Mouse (Mus musculus): Measurements from ENCODE around the gene Gm13305.
"Not testable (repeated sequence)": the region's sequence is repeated elsewhere in the genome, so short reads cannot be mapped to it uniquely, and the experiment has no call there.

Gm13305 gene

DNA sequence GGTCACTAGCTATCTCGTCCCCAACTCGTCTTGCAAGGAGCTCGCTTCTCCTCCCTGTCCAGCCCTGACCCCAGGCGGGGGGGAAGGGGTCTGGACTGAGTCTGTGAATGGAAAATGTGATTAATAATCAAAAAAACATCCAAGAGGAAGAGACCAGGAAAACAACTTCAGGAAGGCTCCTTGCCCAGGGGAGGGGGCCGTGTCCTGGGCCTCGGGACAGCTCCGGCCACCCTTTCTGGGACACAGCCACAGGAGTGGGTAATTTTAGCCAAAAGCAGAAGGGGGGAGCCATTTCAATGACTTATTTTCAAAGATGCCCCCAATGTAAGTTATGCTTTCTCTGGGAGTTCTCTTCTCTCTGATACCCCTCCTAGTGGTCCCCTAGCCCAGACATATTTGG, at the start of gene Gm13305:
Gene Gm13305, minus strand, starts transcription at position 101 of the 400 bp plus-strand sequence.
- DNase-seq (ENCODE audit: low read depth, low spot score): not testable (repeated sequence)

DNA sequence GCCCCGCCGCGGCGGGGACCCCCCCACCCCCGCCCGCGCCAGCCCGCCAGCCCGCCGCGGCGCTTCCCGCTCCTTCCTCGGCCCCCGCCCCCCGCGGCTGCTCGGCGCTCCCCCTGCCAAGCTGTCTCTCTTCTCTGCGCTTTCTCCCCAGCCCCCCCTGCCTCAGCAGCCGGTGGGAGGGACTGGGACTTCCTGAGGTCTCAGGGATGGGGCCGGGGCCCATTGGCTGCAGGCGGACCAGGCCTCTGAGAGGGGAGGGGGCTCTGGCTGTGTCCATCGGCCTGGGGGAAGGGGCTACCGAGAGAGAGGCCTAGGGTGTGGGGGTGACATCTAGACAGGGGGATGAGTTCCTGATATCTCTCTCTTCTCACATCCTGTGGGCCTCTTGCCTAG, 16.6 kb upstream of the Gm13305 start:
- DNase-seq (ENCODE audit: low read depth, low spot score): not testable (repeated sequence)

DNA sequence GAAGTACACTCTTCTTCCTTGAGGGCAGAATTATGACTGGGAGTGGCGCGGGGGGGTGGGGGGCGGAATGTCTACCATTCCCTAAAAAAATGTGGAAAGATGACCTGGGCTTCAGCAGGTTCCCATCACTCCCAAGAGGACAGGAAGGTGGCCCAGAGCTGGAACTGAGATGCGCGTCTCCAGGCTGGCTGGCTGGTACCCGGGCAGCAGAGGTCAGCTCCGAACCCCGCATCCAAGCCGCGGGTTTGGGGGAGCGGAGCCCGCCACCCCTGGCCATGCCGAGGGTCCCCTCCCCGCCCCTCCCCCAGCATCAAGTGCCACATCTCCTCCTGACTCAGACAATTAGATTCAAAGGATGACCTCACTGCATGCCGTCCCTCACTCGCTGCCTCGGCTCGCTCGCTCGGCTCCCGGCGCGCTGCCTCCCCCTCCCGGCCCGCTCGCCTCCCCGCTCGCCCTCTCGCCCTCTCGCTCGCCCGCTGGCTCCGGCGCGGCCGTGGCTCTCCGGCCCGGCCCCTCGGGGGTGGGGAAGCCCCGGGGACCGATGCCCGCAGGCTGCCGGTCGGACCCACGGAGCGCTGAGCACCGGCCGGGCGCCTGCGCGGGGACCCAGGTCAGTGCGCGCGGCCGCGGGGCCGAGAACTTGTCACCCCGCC, 16.0 kb upstream of the Gm13305 start:
- DNase-seq (ENCODE audit: low read depth, low spot score): not testable (repeated sequence)

DNA sequence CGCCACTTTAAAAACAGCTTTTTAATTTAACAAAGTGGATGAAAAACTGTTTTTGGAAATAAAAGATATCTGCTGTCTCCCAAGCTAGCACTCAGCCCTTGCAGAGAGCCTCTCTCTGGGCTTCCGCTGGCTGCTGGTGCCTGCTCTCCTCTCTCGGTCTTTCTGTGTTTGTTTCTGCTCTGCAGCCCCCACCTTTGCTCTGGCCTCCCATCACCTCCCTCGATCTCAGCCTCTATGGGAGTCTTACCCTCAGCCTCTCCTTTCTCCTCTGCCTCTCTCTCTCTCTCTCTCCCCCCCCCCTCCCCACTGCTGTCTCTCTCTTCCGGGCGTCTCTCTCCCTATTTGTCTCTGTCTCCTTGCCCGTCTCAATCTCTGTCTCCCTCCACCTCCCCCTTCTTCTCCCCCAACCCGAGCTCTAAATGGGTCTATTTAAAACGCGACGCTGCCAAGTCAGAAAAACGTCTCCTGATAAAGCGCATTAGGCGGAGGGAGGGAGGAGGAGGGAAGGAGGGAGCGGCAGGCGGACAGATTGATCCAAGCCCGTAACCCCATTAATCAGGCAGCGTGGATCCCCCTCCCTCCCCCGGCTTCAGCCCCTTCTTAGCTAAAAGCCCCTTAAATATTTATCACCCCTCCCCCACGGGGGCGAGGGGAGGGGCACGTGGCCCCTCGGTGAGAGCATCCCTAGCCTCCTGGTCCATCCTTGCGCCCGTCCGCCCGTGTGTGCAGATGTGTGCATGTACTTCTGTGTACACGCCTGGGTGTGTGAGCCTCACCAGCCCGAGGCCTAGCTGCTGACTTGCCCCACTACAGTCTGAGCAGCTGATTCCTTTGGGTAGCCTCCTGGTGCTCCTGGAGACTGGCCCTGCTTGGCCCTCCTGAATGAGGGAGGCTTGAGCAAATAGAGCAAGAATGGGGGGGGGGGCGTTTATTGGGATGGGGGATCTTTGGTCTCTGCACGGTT, 15.1 kb upstream of the Gm13305 start:
- DNase-seq (ENCODE audit: low read depth, low spot score): not testable (repeated sequence)

DNA sequence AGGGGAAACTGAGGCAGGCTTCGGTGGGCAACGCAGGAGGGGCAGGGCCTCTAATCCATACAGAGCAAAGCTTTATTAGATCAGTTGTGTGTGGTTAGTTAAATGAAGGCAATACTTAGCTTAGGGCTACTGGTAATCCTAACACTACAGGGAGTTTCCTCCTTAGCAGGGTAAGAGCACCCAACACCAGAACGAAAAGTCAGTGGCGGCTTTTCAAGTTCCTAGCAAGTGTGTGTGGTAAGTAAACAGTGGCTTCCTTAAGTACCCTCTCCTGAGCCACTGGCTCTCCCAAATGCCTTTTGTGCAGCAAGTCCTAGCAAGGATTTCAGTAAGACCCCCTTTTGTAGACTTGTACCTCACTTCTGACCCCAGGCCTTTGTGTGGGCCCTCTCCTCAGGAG, 9.8 kb upstream of the Gm13305 start:
- DNase-seq (ENCODE audit: low read depth, low spot score): not testable (repeated sequence)

DNA sequence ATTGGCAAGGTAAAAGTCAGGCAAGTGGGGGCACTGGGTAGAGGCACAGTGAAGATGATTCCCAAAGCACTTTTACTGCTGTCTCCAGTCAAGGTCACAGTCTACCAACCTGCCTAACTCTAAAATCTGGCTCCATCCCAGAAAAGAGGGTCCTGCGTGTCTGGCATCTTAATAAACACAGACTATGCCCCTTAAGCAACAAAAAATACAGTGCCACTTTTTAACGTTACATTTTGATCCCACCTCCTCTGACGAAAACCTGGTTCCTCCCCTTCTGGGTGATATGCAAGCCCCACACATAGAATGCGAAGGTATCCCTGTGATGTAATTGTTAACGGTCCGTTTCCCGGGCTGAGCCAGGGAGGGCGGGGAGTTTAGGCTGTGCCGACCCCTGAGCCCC, 15.3 kb downstream of the Gm13305 start, which contains the start of gene Gm13306:
Gene Gm13306, plus strand, starts transcription at position 301 of the 400 bp plus-strand sequence.
- DNase-seq (ENCODE audit: low read depth, low spot score): not testable (repeated sequence)

DNA sequence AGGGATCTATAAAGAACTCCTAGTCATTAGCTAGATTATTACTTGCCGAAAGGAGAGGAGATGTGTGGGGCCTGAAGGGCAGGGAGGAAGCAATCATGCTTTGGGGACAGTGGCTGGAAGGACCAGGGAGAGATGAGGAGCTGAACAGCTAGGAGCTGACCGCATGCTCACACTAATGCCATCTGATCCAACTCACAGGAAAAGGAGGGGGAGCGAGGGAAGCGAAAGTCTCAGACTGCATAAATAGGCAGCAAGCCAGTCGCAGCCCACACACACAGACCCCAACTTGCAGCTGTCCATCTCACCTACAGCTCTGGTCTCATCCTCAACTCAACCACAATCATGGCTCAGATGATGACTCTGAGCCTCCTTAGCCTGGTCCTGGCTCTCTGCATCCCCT, 53.9 kb downstream of the Gm13305 start, which contains the start of gene Gm13304:
Gene Gm13304, plus strand, starts transcription at position 301 of the 400 bp plus-strand sequence.
- DNase-seq (ENCODE audit: low read depth, low spot score): not testable (repeated sequence)

All from embryo, embryonic 11.5 days (tissue).